ENCODE assay signal across 8 mouse cellular contexts in the genomic region with DNA sequence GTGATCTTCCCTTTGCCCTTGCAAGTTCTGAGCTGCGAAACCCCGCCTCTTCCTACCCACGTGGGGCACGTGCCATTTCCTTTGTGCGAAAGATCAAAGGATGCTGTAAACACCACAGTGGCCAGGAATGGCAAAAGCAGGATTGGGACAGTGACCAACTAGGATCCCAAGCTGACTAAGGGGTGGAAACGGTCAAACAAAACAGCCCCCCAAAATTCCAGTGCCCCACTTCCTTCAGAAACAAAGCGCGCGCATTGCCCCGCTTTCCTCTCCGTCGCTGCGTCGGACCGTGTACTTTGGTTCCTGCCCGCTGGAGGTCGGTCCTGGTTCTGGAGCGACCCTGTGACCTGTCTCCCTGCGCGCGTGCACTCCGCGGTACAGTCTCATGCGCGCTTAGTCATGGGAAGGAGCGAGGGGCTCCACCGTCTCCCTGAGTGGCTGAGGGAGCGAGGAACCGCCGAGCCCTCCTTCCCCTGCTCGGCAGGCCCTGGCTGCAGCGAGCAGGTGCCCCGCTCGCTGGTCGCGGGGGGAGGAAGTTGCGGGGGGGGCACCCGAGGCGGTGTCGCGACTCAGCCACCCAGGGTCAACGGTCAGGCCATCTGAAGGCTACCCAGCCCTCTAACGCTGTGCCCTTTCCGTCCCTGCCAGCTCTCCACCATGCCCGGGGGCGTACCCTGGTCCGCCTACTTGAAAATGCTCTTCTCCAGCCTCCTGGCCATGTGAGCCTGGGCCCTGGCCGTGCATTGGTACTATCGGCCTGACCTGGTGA. TPM values are rescaled to one million over a fixed set of nuclear protein-coding genes. Genes with fewer than 3 reads are reported as not detected.
A peak's percentile ranks its signal among the peaks of the same experiment; 100 is the strongest.
DNase-seq lines count a peak whose midpoint lies in the region; ATAC-seq and TF ChIP-seq lines count a peak whose summit lies in the region.
"Not testable (repeated sequence)": the region's sequence is repeated elsewhere in the genome, so short reads cannot be mapped to it uniquely, and the experiment has no call there.

A gene (plus strand): TSS at position 410 of the 769 bp plus-strand sequence.

- H3K27ac ChIP-seq in bone marrow macrophage, adult 2 months (ENCODE audit: insufficient read depth, low read depth, low read length) = not testable (repeated sequence)
- H3K27ac ChIP-seq in embryonic facial prominence, embryonic 15.5 days (replicated peaks) = 0 out of 2 replicates have a peak within 1 kb of the TSS, but pooled peaks have one; percentile 39
- H3K27ac ChIP-seq in limb, embryonic 14.5 days (replicated peaks; ENCODE audit: low read depth, low read length) = 0 out of 2 replicates have a peak within 1 kb of the TSS, but pooled peaks have one; percentile 19
- H3K27ac ChIP-seq in midbrain, embryonic 15.5 days = peak within 1 kb of the TSS; percentile 78

- H3K9me3 ChIP-seq in embryonic facial prominence, embryonic 15.5 days (replicated peaks); limb, embryonic 14.5 days (ENCODE audit: control insufficient read depth, low read length); midbrain, embryonic 15.5 days: not testable (repeated sequence)

- not testable (repeated sequence) for H3K27me3 ChIP-seq in embryonic facial prominence, embryonic 15.5 days; limb, embryonic 14.5 days (ENCODE audit: control insufficient read depth, insufficient read depth, low read length); midbrain, embryonic 15.5 days (replicated peaks)

- H3K4me2 ChIP-seq in embryonic facial prominence, embryonic 15.5 days (replicated peaks) = peak within 1 kb of the TSS; percentile 90
- H3K4me2 ChIP-seq in limb, embryonic 14.5 days (replicated peaks; ENCODE audit: low read depth, low read length, severe bottlenecking) = peak within 1 kb of the TSS; percentile 68
- H3K4me2 ChIP-seq in midbrain, embryonic 15.5 days = peak within 1 kb of the TSS; percentile 85

- not testable (repeated sequence) for H3K4me1 ChIP-seq in bone marrow macrophage, adult 2 months (ENCODE audit: control insufficient read depth, insufficient read depth, low read length); embryonic facial prominence, embryonic 15.5 days; limb, embryonic 14.5 days (ENCODE audit: control insufficient read depth, insufficient read depth, low read length); midbrain, embryonic 15.5 days

- 3% methylated on average over 48 of the region's 49 CpGs for WGBS in embryonic facial prominence, embryonic 15.5 days
- 4% methylated on average over 35 of the region's 49 CpGs for WGBS in limb, embryonic 14.5 days
- under 1% methylated on average over 44 of the region's 49 CpGs for WGBS in midbrain, embryonic 15.5 days

- H3K36me3 ChIP-seq in embryonic facial prominence, embryonic 15.5 days; limb, embryonic 14.5 days (ENCODE audit: control insufficient read depth, insufficient read depth, low read length); midbrain, embryonic 15.5 days (replicated peaks): not testable (repeated sequence)

- peak within 1 kb of the TSS; percentile 53 for H3K9ac ChIP-seq in embryonic facial prominence, embryonic 15.5 days
- peak within 1 kb of the TSS; percentile 72 for H3K9ac ChIP-seq in limb, embryonic 14.5 days (ENCODE audit: low read depth, low read length, severe bottlenecking)
- H3K9ac ChIP-seq in midbrain, embryonic 15.5 days = peak within 1 kb of the TSS; percentile 92

- peak; percentile 82 for ATAC-seq in embryonic facial prominence, embryonic 15.5 days (ENCODE audit: insufficient number of reproducible peaks, low FRiP score, low TSS enrichment, low read depth)
- peak; percentile 90 for ATAC-seq in limb, embryonic 14.5 days (ENCODE audit: low FRiP score, low read depth)
- ATAC-seq in midbrain, embryonic 15.5 days (replicated peaks) = peak; percentile 98

- DNase-seq in B cell, adult 2 months = peak; percentile 50 to 52
- DNase-seq in heart, adult 8-10 months (ENCODE audit: low spot score) = peak; percentile 3
- DNase-seq in kidney, adult 9 months = peak; percentile 33
- DNase-seq in limb, embryonic 14.5 days (ENCODE audit: low spot score) = peak; percentile 35
- DNase-seq in spleen, postnatal 10 days (ENCODE audit: low spot score in 2 of 2) = peak; percentile 8 to 40

- H3K4me3 ChIP-seq in bone marrow macrophage, adult 2 months (ENCODE audit: insufficient read depth, low read length) = peak within 1 kb of the TSS; percentile 57
- peak within 1 kb of the TSS; percentile 59 for H3K4me3 ChIP-seq in embryonic facial prominence, embryonic 15.5 days (replicated peaks)
- H3K4me3 ChIP-seq in limb, embryonic 14.5 days (replicated peaks; ENCODE audit: low read length) = peak within 1 kb of the TSS; percentile 53
- H3K4me3 ChIP-seq in midbrain, embryonic 15.5 days = peak within 1 kb of the TSS; percentile 60

- not testable (repeated sequence) for TF ChIP-seq CTCF in bone marrow macrophage, adult 2 months (IDR thresholded peaks at IDR 0.05; ENCODE audit: low read depth, low read length)

- TF ChIP-seq POLR2A in bone marrow macrophage, adult 2 months (IDR thresholded peaks at IDR 0.05; ENCODE audit: borderline replicate concordance, low read depth, low read length); limb, embryonic 14.5 days (IDR thresholded peaks at IDR 0.05; ENCODE audit: borderline replicate concordance, extremely low read depth, insufficient read depth, insufficient read length): not testable (repeated sequence)

RNA-seq across cellular contexts. Expression of the gene that starts here (rescaled TPM):
- polyA plus RNA-seq in bone marrow macrophage, adult 2 months (2012; ENCODE audit: insufficient read depth, insufficient read length, missing spikeins) = 14.9 and 15.2 TPM in 2 replicates
- 60.6 and 61.8 TPM in 2 replicates for polyA plus RNA-seq in embryonic facial prominence, embryonic 15.5 days (2015; fragmentation: Nextera tagmentation; extraction: Ambion mirVana)
- 10 to 100 TPM; 13.3 to 15.2 (median 14.5) TPM for total RNA-seq in heart, adult 8-10 months (2022)
- polyA plus RNA-seq in limb, embryonic 14.5 days (2012; rRNA removed) = 34.6 and 36.1 TPM in 2 replicates
- polyA plus RNA-seq in limb, embryonic 14.5 days (2014; fragmentation: Nextera tagmentation; extraction: Ambion mirVana) = 76.0 and 76.2 TPM in 2 replicates
- 67.7 and 68.2 TPM in 2 replicates for polyA plus RNA-seq in midbrain, embryonic 15.5 days (2015; fragmentation: Nextera tagmentation; extraction: Ambion mirVana)
